Mouse (Mus musculus) erythroblast, embryonic 14.5 days (primary cell): ENCODE data around the gene Rmdn2. TPM values are rescaled to one million over a fixed set of nuclear protein-coding genes. Genes with fewer than 3 reads are reported as not detected.

Source experiments
- H3K27me3 ChIP-seq: 2 replicates; pipeline ENCODE4 v1.6.1; 2012; ENCODE audit warnings: inconsistent platforms; ENCODE audit not compliant: control insufficient read depth
- H3K36me3 ChIP-seq: 2 replicates; pipeline ENCODE4 v1.6.1; 2012; ENCODE audit warnings: mild to moderate bottlenecking, inconsistent platforms; ENCODE audit not compliant: control insufficient read depth
- H3K4me1 ChIP-seq: 2 replicates; pipeline ENCODE4 v1.6.1; 2012; ENCODE audit warnings: inconsistent platforms; ENCODE audit not compliant: control insufficient read depth
- H3K4me3 ChIP-seq: replicated peaks from 2 replicates; pipeline ENCODE3; 2012; ENCODE audit warnings: moderate library complexity, mild to moderate bottlenecking, inconsistent platforms
- H3K9me3 ChIP-seq: 2 replicates; pipeline ENCODE4 v1.6.1; 2012; ENCODE audit warnings: low read length, inconsistent platforms, mixed read lengths; ENCODE audit not compliant: control insufficient read depth
- GATA1 ChIP-seq: IDR thresholded peaks from 2 replicates; pipeline ENCODE4 v1.6.1; 2012; ENCODE audit warnings: low read length, inconsistent platforms, mixed read lengths
- TAL1 ChIP-seq: IDR thresholded peaks from 3 replicates; pipeline ENCODE4 v1.6.1; 2012; ENCODE audit warnings: low read length, inconsistent platforms, mixed read lengths
- polyA plus RNA-seq: library from polyadenylated mRNA; stranded (reverse); fragments of >175 nt; gene quantifications from 2 replicates; pipeline ENCODE4 v1.2.3, GENCODE M21; 2012

Gene Rmdn2
- polyA plus RNA-seq, 1 experiment = 0.06 TPM

DNA sequence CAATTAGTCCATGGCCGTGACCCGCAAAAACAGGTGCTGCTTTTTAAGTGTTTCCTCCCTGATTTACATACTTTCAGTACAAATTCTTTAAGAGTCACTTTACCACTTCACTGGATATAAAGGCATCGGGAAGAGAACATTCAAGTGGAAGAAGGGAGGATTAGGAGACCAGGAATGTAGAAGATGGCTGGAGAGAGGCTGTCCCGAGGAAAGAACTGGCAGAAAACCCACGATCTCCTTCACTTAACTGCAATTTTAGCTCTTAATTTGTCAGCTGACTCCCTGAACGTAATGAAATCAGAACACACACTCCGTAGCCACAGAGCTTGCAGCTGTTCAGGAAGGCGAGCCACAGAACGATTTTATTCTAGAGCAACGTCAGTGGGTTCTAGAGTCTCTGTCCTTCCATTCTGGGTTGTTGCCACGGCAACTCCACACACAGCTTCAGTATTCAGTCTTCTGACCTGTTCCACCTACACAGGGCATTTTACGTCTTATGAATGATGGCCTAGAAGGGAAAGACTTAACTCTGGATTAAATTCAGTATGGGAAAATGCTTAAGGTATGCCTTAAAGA, 14.7 kb downstream of the Rmdn2 start:
- H3K27me3 ChIP-seq = no peaks in the 10 kb centered on the region
- no peak for TF ChIP-seq GATA1
- TF ChIP-seq TAL1 = no peak
- H3K4me3 ChIP-seq = no peak overlapping the region
- no peaks in the 10 kb centered on the region; the same call in 1 of the 2 replicates for H3K36me3 ChIP-seq
- no peaks in the 10 kb centered on the region for H3K4me1 ChIP-seq
- no peaks in the 10 kb centered on the region for H3K9me3 ChIP-seq

DNA sequence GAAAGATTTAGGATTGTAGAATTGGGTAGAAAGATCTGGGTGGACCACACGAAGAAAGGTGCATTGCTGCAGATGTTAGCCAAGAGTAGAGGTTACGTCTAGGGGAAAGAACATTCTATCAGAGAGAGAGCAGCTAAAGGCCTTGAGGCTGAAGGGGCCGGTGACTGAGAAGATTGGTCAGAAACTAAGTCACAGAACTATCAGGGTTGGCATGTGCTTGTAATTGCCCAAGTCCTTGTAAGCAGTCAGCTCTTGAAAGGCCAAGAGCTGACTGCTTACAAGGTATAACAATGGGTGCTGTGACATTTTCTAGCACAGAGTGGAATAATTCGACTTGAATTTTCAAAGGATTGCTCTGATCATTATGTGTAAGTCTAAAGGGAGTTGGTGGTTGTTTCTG, 38.2 kb downstream of the Rmdn2 start:
- Histone ChIP-seq H3K27me3 (no peaks in the 10 kb centered on the region), H3K36me3 (no peaks in the 10 kb centered on the region), H3K9me3 (no peaks in the 10 kb centered on the region), H3K4me3 (no peak overlapping the region), H3K4me1 (no peaks in the 10 kb centered on the region)
- TF ChIP-seq TAL1 (no peak), GATA1 (no peak)

DNA sequence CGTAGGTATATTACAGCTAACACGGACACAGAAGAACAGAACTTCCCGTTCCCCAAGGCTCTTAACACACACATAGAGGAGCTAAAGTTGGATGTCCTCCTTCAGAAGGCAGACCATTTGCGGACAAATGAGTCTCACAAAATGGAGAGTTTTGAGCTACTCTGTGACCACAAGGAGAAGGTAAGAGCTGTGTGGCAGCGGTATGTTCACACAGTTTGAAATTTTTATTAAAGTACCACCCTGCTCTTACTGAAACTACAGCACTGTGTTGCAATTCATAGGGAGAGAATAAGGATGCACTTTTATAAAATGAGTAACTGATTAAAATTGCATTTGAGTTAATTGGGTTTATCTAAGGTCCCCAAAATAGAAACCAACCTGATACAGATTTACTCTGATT, 38.6 kb downstream of the Rmdn2 start:
- H3K4me3 ChIP-seq = no peak overlapping the region
- no peaks in the 10 kb centered on the region for H3K9me3 ChIP-seq
- H3K36me3 ChIP-seq = no peaks in the 10 kb centered on the region
- H3K4me1 ChIP-seq = no peaks in the 10 kb centered on the region
- TF ChIP-seq TAL1 (no peak), GATA1 (no peak)
- no peaks in the 10 kb centered on the region for H3K27me3 ChIP-seq

DNA sequence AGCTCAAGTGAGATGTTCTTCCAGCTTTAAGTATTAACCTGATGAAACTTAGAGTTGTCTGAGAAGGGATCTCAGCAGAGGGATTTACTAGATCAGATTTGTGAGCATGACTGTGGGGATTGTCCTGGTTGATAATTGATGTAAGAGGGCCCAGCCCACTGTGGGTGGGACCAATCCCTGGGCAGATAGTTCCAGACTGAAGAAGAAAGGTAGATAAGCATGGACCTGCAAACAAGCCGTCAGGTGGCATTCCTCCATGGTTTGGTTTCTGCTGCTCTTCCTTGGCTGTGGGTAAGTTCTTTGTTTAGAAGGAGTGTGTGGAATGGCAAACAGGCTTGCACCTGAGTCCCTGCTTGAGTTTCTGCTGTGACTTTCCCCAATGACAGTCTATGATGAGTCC, 41.5 kb downstream of the Rmdn2 start:
- Histone ChIP-seq H3K4me3 (no peak overlapping the region), H3K27me3 (no peaks in the 10 kb centered on the region), H3K36me3 (no peaks in the 10 kb centered on the region), H3K4me1 (no peaks in the 10 kb centered on the region), H3K9me3 (no peaks in the 10 kb centered on the region)
- no peak for TF ChIP-seq GATA1
- no peak for TF ChIP-seq TAL1

DNA sequence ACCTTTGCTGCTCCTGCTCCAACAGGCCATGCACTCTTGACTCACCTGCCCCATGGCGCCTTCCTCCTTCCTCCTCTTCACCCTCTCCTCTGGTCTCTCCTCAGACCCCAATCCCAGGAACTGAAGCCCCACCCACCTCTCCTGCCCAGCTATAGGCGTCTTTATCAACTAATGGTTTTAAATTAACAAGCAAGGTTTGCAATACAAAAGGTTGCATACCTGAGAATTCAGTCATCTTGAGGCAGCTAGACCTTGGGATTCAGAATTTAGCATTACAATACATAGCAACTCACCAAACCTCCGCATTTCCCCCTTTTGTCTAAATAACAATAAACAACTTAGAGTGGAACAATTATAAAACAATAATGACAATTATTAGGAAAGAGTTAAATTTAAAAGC, 42.5 kb downstream of the Rmdn2 start:
- H3K4me3 ChIP-seq = no peak overlapping the region
- TF ChIP-seq TAL1 = no peak
- no peak for TF ChIP-seq GATA1
- no peaks in the 10 kb centered on the region for H3K4me1 ChIP-seq
- H3K9me3 ChIP-seq = no peaks in the 10 kb centered on the region
- no peaks in the 10 kb centered on the region for H3K36me3 ChIP-seq
- no peaks in the 10 kb centered on the region for H3K27me3 ChIP-seq

DNA sequence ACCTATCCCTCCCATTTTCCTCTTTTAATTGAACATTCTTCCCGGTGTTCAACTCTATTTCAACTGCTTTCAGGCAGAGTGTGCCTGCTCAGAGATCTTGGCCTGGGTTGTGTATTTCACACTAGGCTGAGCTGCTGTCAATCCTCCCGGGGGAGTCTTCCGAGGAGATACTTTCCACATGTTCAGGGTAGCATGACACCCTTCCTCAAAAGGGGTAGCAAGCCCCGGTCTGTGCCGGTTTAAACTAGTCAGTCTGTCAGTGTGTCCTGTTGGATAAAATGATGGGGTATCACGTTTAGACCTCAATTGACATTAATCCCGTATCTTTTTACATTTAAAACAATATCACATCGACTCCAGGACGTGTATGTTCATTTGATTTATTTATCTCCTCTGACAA, 46.1 kb downstream of the Rmdn2 start:
- no peak for TF ChIP-seq GATA1
- TF ChIP-seq TAL1 = no peak
- Histone ChIP-seq H3K36me3 (no peaks in the 10 kb centered on the region), H3K4me1 (no peaks in the 10 kb centered on the region), H3K9me3 (no peaks in the 10 kb centered on the region), H3K27me3 (no peaks in the 10 kb centered on the region), H3K4me3 (no peak overlapping the region)

DNA sequence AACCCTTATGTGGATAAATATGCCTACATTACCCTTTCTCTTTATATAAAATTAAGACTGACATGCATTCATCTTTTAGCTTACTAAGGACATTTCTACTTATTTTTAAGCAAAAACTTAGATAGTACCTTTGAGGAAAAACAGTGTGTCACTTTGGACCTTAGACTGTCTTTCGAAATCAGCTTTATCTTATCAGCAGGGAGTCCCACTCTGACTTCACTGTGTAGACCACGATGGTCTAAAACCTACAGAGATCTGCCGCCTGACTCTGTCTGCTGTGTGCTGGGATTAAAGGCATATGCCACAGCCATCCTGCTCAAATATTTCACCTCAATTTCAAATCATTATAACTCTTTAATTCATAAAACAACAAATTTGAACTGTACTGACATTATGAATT, 46.8 kb downstream of the Rmdn2 start:
- no peaks in the 10 kb centered on the region for H3K9me3 ChIP-seq

DNA sequence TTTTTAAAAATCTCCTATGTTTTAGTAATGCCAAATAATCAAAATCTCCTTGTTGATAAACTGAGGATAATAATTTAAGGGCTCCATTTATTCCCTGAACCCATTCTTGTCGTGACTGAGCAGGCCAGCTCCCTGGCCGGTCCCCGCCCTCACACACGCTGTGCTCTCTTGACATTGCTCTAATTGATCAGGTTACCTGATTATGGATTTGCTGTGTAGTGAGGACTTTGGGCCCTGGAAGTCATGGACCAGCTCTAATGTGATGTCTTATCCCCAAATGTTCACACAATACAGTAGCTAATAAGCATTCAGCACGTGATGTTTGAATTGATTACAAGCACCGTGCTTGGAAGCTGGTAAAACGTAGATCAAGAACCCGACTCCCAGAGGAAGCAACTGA, 47.2 kb downstream of the Rmdn2 start:
- Histone ChIP-seq H3K27me3 (no peaks in the 10 kb centered on the region), H3K4me3 (no peak overlapping the region), H3K36me3 (no peaks in the 10 kb centered on the region), H3K9me3 (no peaks in the 10 kb centered on the region), H3K4me1 (no peaks in the 10 kb centered on the region)
- TF ChIP-seq TAL1 (no peak), GATA1 (no peak)

More for the DNA sequence above, 46.8 kb downstream of the Rmdn2 start:
- H3K4me3 ChIP-seq = no peak overlapping the region
- no peaks in the 10 kb centered on the region for H3K27me3 ChIP-seq
- no peaks in the 10 kb centered on the region for H3K36me3 ChIP-seq
- TF ChIP-seq TAL1 = no peak
- TF ChIP-seq GATA1 = no peak
- no peaks in the 10 kb centered on the region for H3K4me1 ChIP-seq

DNA sequence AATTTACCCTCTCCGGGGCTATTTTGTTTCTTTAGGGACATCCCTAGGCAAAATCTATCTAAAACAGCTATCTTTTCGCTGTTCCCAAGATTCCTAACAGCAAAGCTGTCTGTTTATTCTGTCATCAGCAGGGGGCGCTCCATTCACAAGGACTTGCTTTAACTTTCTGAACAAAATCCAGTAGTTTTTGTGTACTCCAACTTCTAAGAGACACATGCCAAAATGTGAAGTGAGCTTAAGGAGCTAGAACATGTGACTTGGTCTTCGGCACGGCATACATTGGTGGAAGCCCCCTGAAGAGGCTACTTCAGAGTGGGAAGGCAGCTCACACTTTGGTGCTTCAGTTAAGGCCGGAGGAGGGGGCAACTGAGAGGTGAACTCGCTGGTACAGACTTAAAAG, 49.7 kb downstream of the Rmdn2 start:
- TF ChIP-seq GATA1 = no peak
- TF ChIP-seq TAL1 = no peak
- H3K27me3 ChIP-seq = no peaks in the 10 kb centered on the region
- H3K4me3 ChIP-seq = no peak overlapping the region
- no peaks in the 10 kb centered on the region for H3K36me3 ChIP-seq
- H3K9me3 ChIP-seq = no peaks in the 10 kb centered on the region
- no peaks in the 10 kb centered on the region for H3K4me1 ChIP-seq

DNA sequence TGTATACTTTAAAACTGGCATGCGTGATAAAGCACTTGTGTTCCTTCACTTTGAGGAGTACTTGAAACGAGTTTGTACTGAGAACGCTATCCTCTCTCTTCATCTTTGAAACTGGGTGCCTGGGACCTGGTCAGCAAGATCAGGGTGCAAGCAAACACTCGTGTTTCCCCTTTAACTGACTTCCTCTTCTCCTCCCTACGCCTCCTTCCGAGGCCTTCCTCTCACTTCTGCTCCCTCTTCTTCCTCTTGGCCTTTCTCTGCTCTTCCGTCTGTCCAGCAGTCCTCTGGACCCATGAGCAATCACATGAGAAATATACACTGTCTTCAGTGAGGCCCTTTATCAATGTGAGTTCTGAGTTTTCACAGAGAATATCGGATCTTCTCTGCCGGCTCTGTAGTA, 50.2 kb downstream of the Rmdn2 start:
- Histone ChIP-seq H3K4me1 (no peaks in the 10 kb centered on the region), H3K27me3 (no peaks in the 10 kb centered on the region), H3K4me3 (no peak overlapping the region), H3K9me3 (no peaks in the 10 kb centered on the region), H3K36me3 (no peaks in the 10 kb centered on the region)
- TF ChIP-seq GATA1 (no peak), TAL1 (no peak)
